Mouse (Mus musculus) cerebellum, adult 2 months (tissue): Measurements from ENCODE around the gene Clec12a.

Experiments
- CTCF ChIP-seq: fragments of 200-500 bp; IDR thresholded peaks from 2 replicates; pipeline ENCODE4 v1.5.1; 2011; ENCODE audit warnings: low read depth, mild to moderate bottlenecking, control low read depth, low read length, moderate library complexity, borderline replicate concordance; ENCODE audit not compliant: insufficient read depth
- POLR2A ChIP-seq: fragments of 200-500 bp; IDR thresholded peaks from 2 replicates; pipeline ENCODE4 v1.6.1; 2011; ENCODE audit warnings: low read length, control low read depth, borderline replicate concordance; ENCODE audit not compliant: insufficient read depth

DNA sequence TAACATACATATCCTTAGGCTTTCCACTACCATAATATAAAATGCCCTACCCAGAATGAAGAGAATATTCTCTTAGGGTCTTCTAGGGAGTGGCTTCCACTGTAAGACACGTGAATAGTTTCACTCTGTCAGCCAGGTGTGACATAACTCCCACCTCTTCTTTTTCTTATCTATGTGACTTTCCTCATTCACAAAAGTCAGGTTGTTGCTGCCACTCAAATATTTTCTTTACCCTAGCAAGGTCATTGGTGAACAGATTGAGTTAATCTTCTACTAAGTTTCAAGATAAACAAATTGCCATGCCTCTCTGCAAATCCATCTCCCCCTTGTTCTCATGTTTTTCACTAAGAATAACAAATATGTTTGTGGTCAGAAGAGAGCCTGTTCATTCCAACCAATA is 39.2 kb downstream of the Clec12a start:
- TF ChIP-seq CTCF: no peak
- TF ChIP-seq POLR2A: no peak
